Mouse (Mus musculus) heart, postnatal 36 days (tissue): ENCODE data around the gene Srf. TPM values are rescaled to one million over a fixed set of nuclear protein-coding genes. Genes with fewer than 3 reads are reported as not detected.
"Not testable (repeated sequence)": the region's sequence is repeated elsewhere in the genome, so short reads cannot be mapped to it uniquely, and the experiment has no call there.

ENCODE experiments used
- DNase-seq, 2 experiments: peaks; one replicate each; pipeline ENCODE4 v3.0.0; 2021 to 2022
- intact Hi-C: fragments of 180-260 bp; cut with DNase I; formaldehyde crosslinking; loops from one replicate; pipeline ENCODE4 v1.15.1; 2025
- total RNA-seq, 2 experiments: library from RNA; stranded (reverse); gene quantifications; 2 replicates each; pipeline ENCODE4 v1.2.3; 2021

The Srf gene
- total RNA-seq, 2 experiments from 2014 or later: 85.7 to 94.7 TPM

DNA sequence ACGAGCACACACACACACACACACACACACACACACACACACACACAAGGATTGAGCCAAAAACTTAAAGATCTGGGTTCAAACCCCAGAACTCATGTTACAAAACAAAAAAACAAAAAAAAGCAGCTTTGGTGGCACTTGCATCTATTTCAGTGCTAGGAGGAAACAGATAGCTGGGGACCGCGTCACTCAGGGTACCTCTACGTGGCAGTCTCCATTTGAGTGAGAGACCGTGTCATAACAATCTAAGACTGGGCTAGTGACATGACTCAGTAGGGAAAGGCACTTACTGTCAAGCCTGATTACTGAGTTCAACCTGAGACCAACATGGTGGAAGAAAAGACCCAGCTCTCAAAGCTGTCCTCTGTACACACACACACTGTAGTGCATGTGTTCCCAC lies 2.2 kb upstream of the Srf start:
- no peak for DNase-seq
- intact Hi-C loops: no loop called here

- DNase-seq, intact Hi-C loops: not testable (repeated sequence)
Observed at GRCm38 (mm10) chr17:46557321-46557720, 1.3 kb upstream of the Srf start.

DNA sequence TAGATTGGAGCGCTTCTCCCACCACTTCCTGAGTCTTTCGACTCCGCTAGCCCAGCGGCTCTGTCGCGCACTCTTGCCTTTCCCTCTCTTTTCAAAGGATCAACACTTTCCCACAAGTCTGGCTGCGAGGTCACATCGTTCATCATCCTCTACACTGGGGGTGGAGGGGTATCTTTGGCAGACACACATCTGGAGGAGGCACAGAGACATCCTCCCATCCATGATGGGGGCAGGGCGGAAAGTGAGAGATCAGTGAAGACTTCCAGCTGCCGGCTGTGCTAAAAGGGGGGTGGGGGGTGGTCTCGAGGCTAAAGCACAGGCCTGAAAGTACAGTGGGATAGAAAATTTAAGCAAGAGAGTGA lies 590 bp upstream of the Srf start:
- intact Hi-C loops: no loop called here
- peak in 1 of 2 experiments; percentile 50 for DNase-seq

- peak in 1 of 2 experiments; percentile 56 for DNase-seq
- intact Hi-C loops: loop anchor here (5.0 kb wide), 2 partner anchors 92 to 157 kb away; partner anchors contain the start of genes Klc4, Mrpl2 and Pex6
Observed at GRCm38 (mm10) chr17:46554977-46555672, 850 bp downstream of the Srf start.

DNA sequence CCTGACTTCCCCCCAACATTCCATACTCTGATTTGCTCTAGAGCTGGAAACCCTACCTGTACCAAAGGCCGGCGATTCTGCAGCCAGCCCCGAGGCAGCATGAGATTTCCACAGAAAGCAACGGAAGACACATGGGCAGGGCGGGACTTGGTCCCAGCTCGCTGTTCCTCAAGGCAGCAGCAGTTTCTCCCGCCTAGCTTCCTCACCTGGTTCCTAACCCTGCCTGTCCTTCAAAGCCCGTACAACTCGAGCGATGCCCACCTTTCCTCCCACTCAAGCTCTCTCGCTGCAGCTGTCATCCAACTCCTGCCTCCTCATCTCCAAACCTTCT lies 1.4 kb downstream of the Srf start:
- intact Hi-C loops: loop anchor here (5.0 kb wide), 2 partner anchors 93 to 158 kb away; partner anchors contain the start of genes Klc4, Mrpl2 and Pex6
- DNase-seq: peak; percentile 42 to 48

DNA sequence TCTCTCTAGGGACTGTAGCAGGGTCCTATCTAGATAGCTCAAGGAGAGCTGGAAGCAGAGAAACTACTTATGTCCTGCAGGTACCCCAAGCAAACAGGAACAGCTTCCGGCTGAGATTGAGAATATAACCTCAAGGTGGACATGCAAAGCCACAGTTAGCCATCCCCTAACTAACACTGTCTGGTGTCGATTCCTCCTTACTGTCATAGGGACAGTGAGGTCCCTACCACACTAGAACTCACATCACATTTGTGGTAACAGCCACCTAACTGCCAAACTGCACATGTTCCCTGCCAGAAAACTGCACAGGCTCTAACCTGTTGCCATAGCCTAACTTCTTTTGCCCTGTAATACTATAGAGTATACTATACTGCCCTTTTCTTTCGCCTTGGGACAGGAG lies 2.0 kb downstream of the Srf start:
- intact Hi-C loops: loop anchor here (5.0 kb wide), 2 partner anchors 93 to 158 kb away; partner anchors contain the start of genes Klc4, Mrpl2 and Pex6
- DNase-seq: no peak

- intact Hi-C loops: loop anchor here (5.0 kb wide), 2 partner anchors 94 to 159 kb away; partner anchors contain the start of genes Klc4, Mrpl2 and Pex6
- peak in 1 of 2 experiments; percentile 26 for DNase-seq
Observed at GRCm38 (mm10) chr17:46553469-46553868, 2.5 kb downstream of the Srf start.

GRCm38 (mm10) chr17:46552841-46553423 lies 3.0 kb downstream of the Srf start:
- intact Hi-C loops: loop anchor here (5.0 kb wide), 2 partner anchors 94 to 159 kb away; partner anchors contain the start of genes Klc4, Mrpl2 and Pex6

GRCm38 (mm10) chr17:46552151-46552550 lies 3.8 kb downstream of the Srf start:
- DNase-seq: no peak
- intact Hi-C loops: loop anchor here (5.0 kb wide), 2 partner anchors 95 to 160 kb away; partner anchors contain the start of genes Klc4, Mrpl2 and Pex6

More at GRCm38 (mm10) chr17:46552841-46553423, 3.0 kb downstream of the Srf start:
- peak; percentile 88 to 96 for DNase-seq

GRCm38 (mm10) chr17:46551369-46551768 lies 4.6 kb downstream of the Srf start:
- no peak for DNase-seq
- intact Hi-C loops: loop anchor here (5.0 kb wide), 2 partner anchors 96 to 161 kb away; partner anchors contain the start of genes Klc4, Mrpl2 and Pex6

DNA sequence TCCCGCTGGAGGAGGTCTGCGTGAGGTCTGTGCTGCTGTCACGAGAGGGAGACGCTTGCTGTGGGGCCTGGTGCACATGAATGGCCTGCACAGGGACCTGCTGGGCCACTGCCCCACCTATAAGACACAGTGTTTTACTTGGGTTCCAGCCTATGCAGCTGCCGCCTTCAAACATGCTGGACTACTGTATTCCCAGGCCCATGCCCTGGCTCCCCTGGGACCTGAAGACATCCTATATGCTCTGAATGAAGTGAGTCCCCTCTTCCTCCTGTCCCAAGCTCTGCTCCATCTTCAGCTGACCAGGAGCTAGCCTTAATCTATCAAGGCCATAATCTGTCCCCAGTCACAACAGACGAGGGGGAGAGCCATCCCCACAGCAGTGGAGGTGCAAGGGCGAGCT lies 5.1 kb downstream of the Srf start:
- DNase-seq: no peak
- intact Hi-C loops: loop anchor here (5.0 kb wide), 2 partner anchors 96 to 161 kb away; partner anchors contain the start of genes Klc4, Mrpl2 and Pex6

GRCm38 (mm10) chr17:46549642-46550041 lies 6.3 kb downstream of the Srf start:
- intact Hi-C loops: loop anchor here (1.0 to 5.0 kb wide), 3 partner anchors 24 to 163 kb away; partner anchors contain the start of genes Klc4, Mrpl2 and Pex6
- no peak for DNase-seq

DNA sequence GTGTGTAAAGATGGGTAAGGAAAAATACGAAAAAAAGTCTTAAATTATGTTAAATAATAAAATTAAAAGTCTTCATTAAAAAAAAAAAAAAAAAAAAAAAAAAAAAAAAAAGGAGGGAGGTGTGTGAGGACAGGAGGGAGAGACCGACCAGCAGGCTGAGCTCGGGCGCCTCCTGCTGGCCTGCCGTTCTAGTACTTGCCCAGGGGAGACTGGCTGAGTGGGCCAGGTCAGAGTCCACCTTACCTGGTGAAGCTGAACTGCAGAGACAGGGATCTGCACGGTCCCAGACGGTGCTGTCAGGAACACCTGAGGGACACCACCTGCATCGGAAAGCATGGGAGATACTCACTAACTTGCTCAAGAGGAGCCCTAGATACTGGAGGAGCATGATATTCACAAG lies 6.8 kb downstream of the Srf start:
- intact Hi-C loops: loop anchor here (1.0 kb wide), 1 partner anchor 24 kb away; no protein-coding TSS in a partner anchor

DNA sequence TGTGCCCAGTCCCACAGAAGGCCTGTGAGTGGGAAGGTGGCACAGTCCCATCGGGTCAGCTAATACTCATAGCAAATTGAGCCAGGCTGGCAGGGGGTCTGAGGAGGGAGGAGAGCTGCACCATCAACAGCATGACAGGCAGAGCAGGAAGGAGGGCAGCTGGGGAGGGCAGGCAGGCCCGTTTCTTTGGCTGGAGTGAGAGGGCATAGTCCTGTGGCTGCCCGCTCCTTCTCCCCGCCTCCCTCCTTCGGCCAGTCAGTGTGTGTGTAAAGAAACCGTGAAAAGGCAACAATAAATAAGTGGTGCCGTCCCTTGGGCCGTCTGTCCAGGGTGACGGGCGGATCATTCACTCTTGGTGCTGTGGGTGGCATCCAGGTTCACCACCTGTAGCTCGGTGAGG lies 7.2 kb downstream of the Srf start:
- intact Hi-C loops: loop anchor here (1.0 kb wide), 1 partner anchor 23 kb away; no protein-coding TSS in a partner anchor
- no peak for DNase-seq

More for the DNA sequence above, 6.8 kb downstream of the Srf start:
- no peak for DNase-seq

- DNase-seq: no peak
- intact Hi-C loops: no loop called here
Observed at GRCm38 (mm10) chr17:46547923-46548322, 8.1 kb downstream of the Srf start.

- DNase-seq: no peak
- intact Hi-C loops: no loop called here
Observed at GRCm38 (mm10) chr17:46546995-46547394, 9.0 kb downstream of the Srf start.

GRCm38 (mm10) chr17:46546591-46546990 lies 9.4 kb downstream of the Srf start:
- DNase-seq: no peak
- intact Hi-C loops: no loop called here

DNA sequence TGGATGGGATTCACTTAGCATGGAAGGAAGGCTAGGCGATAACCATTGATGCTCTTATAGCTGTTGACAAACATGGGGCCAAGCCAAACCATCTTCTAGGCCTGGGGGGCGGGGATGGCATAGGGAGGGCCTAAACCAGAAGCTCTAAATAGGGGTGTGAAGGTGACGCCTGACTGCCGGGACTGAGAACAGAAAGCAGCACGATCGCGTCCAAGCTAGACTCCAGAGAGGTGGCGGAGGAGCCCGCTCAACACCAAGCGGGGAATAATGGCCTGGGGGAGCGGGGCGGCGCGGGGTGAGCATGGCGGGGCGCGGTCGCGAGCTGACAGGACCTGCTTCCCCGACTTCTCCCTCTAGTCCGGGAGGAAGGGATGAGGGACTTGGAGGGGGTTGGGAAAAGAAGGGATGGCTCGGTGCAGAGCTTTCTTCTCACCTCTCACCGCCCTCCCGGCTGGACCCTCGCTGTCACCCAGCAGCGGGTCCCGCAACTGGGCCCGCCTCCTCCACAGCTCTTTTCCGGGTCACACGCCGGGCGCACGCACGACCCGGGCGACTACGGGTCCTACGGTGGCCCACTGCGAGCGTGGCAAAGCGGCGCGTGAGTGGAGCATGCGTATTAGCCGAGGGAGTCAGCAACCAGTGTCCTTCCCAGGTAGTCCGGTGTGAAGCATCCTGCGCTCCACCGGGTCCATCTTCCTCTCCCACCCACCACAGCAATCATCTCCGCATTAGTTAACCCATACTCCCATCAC lies 10.0 kb downstream of the Srf start, which contains the start of gene Cul9:
TSS of gene Cul9 (minus strand) at position 576 of the 752 bp plus-strand sequence.
- intact Hi-C loops: no loop called here
- DNase-seq: peak; percentile 77 to 78

DNA sequence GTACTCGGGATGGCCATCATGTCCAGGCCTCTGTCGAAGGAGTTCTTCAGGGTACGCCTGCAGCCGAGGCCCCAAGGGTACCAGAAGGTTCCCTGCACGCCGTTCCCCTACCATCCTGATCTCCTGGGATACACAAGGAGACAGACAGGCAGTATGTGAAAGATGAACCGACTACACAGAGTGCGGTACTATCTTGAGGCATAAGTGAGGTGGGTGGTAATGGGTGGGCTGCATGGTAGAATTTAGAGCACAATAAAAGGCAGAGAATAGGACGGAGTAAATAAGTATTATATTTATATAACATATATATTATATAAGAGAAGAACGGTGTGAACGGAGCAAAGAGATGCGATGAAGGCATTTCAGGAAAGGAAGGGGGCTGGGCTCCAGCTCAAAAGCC lies 12.3 kb downstream of the Srf start:
- no peak for DNase-seq
- intact Hi-C loops: no loop called here

DNA sequence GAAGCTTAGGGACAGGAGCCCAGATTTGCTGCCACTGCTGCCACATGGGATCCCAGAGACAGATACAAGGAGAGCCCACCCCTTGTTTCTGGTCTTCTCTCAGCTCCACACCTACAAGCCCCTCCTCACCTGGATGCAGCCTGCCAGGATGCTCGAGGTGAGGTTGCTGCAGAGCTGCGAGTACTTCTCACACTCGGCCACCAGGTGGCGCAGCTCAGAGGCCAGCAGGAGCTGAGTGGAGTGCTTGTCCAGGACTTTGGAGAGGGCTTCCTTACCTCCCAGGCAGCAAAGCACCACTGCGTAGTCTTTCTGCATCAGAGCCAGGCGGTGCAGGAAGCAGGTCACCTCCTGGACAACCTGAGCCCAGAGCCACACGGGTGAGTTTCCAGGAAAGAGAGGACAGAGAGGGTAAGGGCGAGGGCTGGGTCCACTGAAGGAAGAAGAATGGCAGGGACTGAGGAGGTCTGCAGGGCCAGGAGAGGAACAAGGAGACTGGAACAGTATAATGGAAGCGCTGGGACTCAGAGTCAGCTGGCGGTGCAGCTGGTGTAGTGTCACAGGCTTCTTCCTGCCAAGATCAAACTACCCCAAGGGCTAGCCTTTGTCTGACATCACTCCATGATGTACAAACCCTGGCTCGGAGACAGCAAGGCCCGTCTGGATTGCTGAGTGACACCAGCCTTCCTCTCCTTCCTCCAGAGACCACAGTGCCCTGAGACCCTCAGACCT lies 30.2 kb downstream of the Srf start:
- DNase-seq: peak; percentile 77 to 82
- intact Hi-C loops: loop anchor here (1.0 to 2.0 kb wide), 4 partner anchors 24 to 199 kb away; no protein-coding TSS in a partner anchor
